Mouse (Mus musculus) midbrain, embryonic 13.5 days (tissue): ENCODE data around the gene Cdc42se2. TPM values are rescaled to one million over a fixed set of nuclear protein-coding genes. Genes with fewer than 3 reads are reported as not detected.
A peak's percentile ranks its signal among the peaks of the same experiment; 100 is the strongest.

ENCODE experiments used
- ATAC-seq: fragments of 200-750 bp; cut with Nextera tagmentation; 2 replicates; pipeline ENCODE4 v1.8.0; 2017; ENCODE audit warnings: mild to moderate bottlenecking, moderate TSS enrichment, moderate library complexity
- H3K27ac ChIP-seq: fragments of 300-500 bp; sonication (generic); 2 replicates; pipeline ENCODE4 v1.5.1; 2015; ENCODE audit warnings: inconsistent platforms, mild to moderate bottlenecking, moderate library complexity
- H3K27me3 ChIP-seq: fragments of 300-500 bp; sonication (generic); 2 replicates; pipeline ENCODE4 v1.6.1; 2015; ENCODE audit warnings: mild to moderate bottlenecking, inconsistent platforms
- H3K36me3 ChIP-seq: fragments of 300-500 bp; sonication (generic); 2 replicates; pipeline ENCODE4 v1.6.1; 2015; ENCODE audit warnings: mild to moderate bottlenecking, inconsistent platforms
- H3K4me1 ChIP-seq: fragments of 300-500 bp; sonication (generic); replicated peaks from 2 replicates; pipeline ENCODE4 v1.6.1; 2015; ENCODE audit warnings: inconsistent platforms
- H3K4me2 ChIP-seq: fragments of 300-500 bp; sonication (generic); replicated peaks from 2 replicates; pipeline ENCODE4 v1.6.1; 2015; ENCODE audit warnings: moderate library complexity, mild to moderate bottlenecking, inconsistent platforms
- H3K4me3 ChIP-seq: fragments of 300-500 bp; sonication (generic); replicated peaks from 2 replicates; pipeline ENCODE4 v1.5.1; 2015; ENCODE audit warnings: mild to moderate bottlenecking, inconsistent platforms
- H3K9ac ChIP-seq: fragments of 300-500 bp; sonication (generic); replicated peaks from 2 replicates; pipeline ENCODE4 v1.6.1; 2015; ENCODE audit warnings: mild to moderate bottlenecking, inconsistent platforms
- H3K9me3 ChIP-seq: fragments of 300-500 bp; sonication (generic); 2 replicates; pipeline ENCODE4 v1.6.1; 2016; ENCODE audit warnings: mild to moderate bottlenecking, inconsistent platforms
- WGBS: fragments of 180-500 bp; shearing (Covaris S2); methylation state at CpG from one replicate; pipeline ENCODE4 v1.1.7; 2015; 5-methylcytosine and 5-hydroxymethylcytosine counted together
- polyA plus RNA-seq: library from polyadenylated mRNA; unstranded; fragments of >200 nt; fragmentation: Nextera tagmentation; extraction: Ambion mirVana; gene quantifications from 2 replicates; pipeline ENCODE4 v1.2.1, GENCODE M21; 2015

Cdc42se2 gene
- polyA plus RNA-seq, 1 experiment from 2014 or later = 209 TPM

- Histone ChIP-seq H3K9ac (peak overlapping the region; percentile 94), H3K4me2 (peak overlapping the region; percentile 75), H3K27me3 (no peaks in the 10 kb centered on the region; the same call in 1 of the 2 replicates), H3K9me3 (no peaks in the 10 kb centered on the region), H3K4me1 (peaks cover 44% of the 10 kb centered on the region), H3K4me3 (peak overlapping the region; percentile 87), H3K27ac (peak overlapping the region; percentile 99), H3K36me3 (no peaks in the 10 kb centered on the region)
- ATAC-seq = peak; percentile 55
- under 1% methylated on average over 54 of the region's 54 CpGs for WGBS
Observed at GRCm38 (mm10) chr11:54786858-54787487, 502 bp downstream of the Cdc42se2 start.

GRCm38 (mm10) chr11:54785566-54785965 is 1.9 kb downstream of the Cdc42se2 start:
- H3K4me2 ChIP-seq = peak overlapping the region; percentile 75
- H3K36me3 ChIP-seq = no peaks in the 10 kb centered on the region
- no peaks in the 10 kb centered on the region; the same call in 1 of the 2 replicates for H3K27me3 ChIP-seq
- ATAC-seq = no peak
- H3K4me3 ChIP-seq = peak overlapping the region; percentile 87
- no peak overlapping the region for H3K27ac ChIP-seq
- peaks cover 44% of the 10 kb centered on the region for H3K4me1 ChIP-seq
- 85% methylated on average over 3 of the region's 3 CpGs for WGBS
- H3K9me3 ChIP-seq = no peaks in the 10 kb centered on the region
- H3K9ac ChIP-seq = no peak overlapping the region

- Histone ChIP-seq H3K9me3 (no peaks in the 10 kb centered on the region), H3K27ac (no peak overlapping the region), H3K4me1 (peaks cover 48% of the 10 kb centered on the region), H3K9ac (no peak overlapping the region), H3K4me3 (no peak overlapping the region), H3K36me3 (no peaks in the 10 kb centered on the region), H3K4me2 (peak overlapping the region; percentile 16), H3K27me3 (no peaks in the 10 kb centered on the region; the same call in 1 of the 2 replicates)
- 91% methylated on average over 3 of the region's 3 CpGs for WGBS
- no peak for ATAC-seq
Observed at GRCm38 (mm10) chr11:54784436-54784835, 3.0 kb downstream of the Cdc42se2 start.

GRCm38 (mm10) chr11:54782253-54782652 is 5.2 kb downstream of the Cdc42se2 start:
- Histone ChIP-seq H3K27ac (no peak overlapping the region), H3K9ac (no peak overlapping the region), H3K4me2 (no peak overlapping the region), H3K9me3 (no peaks in the 10 kb centered on the region), H3K36me3 (no peaks in the 10 kb centered on the region), H3K4me1 (peaks cover 57% of the 10 kb centered on the region), H3K4me3 (no peak overlapping the region), H3K27me3 (no peaks in the 10 kb centered on the region)
- 87% methylated on average over 6 of the region's 6 CpGs for WGBS
- ATAC-seq = no peak

GRCm38 (mm10) chr11:54779946-54780345 is 7.5 kb downstream of the Cdc42se2 start:
- peaks cover 51% of the 10 kb centered on the region for H3K4me1 ChIP-seq
- no peak overlapping the region for H3K4me2 ChIP-seq
- H3K4me3 ChIP-seq = no peak overlapping the region
- H3K27me3 ChIP-seq = no peaks in the 10 kb centered on the region
- no peak overlapping the region for H3K27ac ChIP-seq
- WGBS = 75% methylated on average over 1 of the region's 1 CpGs
- ATAC-seq = no peak
- H3K36me3 ChIP-seq = no peaks in the 10 kb centered on the region
- no peak overlapping the region for H3K9ac ChIP-seq
- no peaks in the 10 kb centered on the region for H3K9me3 ChIP-seq

- ATAC-seq = no peak
- Histone ChIP-seq H3K9ac (no peak overlapping the region), H3K9me3 (no peaks in the 10 kb centered on the region), H3K27me3 (no peaks in the 10 kb centered on the region), H3K36me3 (no peaks in the 10 kb centered on the region), H3K4me1 (peaks cover 38% of the 10 kb centered on the region), H3K4me2 (no peak overlapping the region), H3K27ac (no peak overlapping the region), H3K4me3 (no peak overlapping the region)
- 80% methylated on average over 1 of the region's 1 CpGs for WGBS
Observed at GRCm38 (mm10) chr11:54778131-54778844, 9.2 kb downstream of the Cdc42se2 start.

GRCm38 (mm10) chr11:54777387-54778130 is 9.9 kb downstream of the Cdc42se2 start:
- Histone ChIP-seq H3K4me1 (peaks cover 36% of the 10 kb centered on the region), H3K36me3 (no peaks in the 10 kb centered on the region), H3K9ac (no peak overlapping the region), H3K27me3 (no peaks in the 10 kb centered on the region), H3K9me3 (no peaks in the 10 kb centered on the region), H3K27ac (no peak overlapping the region), H3K4me3 (no peak overlapping the region), H3K4me2 (no peak overlapping the region)
- ATAC-seq = no peak
- 65% methylated on average over 6 of the region's 6 CpGs for WGBS

- Histone ChIP-seq H3K4me1 (peaks cover 34% of the 10 kb centered on the region), H3K4me3 (no peak overlapping the region), H3K36me3 (no peaks in the 10 kb centered on the region), H3K27me3 (no peaks in the 10 kb centered on the region), H3K9me3 (no peaks in the 10 kb centered on the region), H3K4me2 (no peak overlapping the region), H3K9ac (no peak overlapping the region), H3K27ac (no peak overlapping the region)
- WGBS = 85% methylated on average over 4 of the region's 4 CpGs
- no peak for ATAC-seq
Observed at GRCm38 (mm10) chr11:54776735-54777333, 10.6 kb downstream of the Cdc42se2 start.

- H3K9ac ChIP-seq = no peak overlapping the region
- no peak overlapping the region for H3K4me2 ChIP-seq
- ATAC-seq = no peak
- 96% methylated on average over 2 of the region's 2 CpGs for WGBS
- no peak overlapping the region for H3K4me3 ChIP-seq
- peaks cover 38% of the 10 kb centered on the region for H3K4me1 ChIP-seq
- no peaks in the 10 kb centered on the region for H3K36me3 ChIP-seq
- H3K9me3 ChIP-seq = no peaks in the 10 kb centered on the region
- no peak overlapping the region for H3K27ac ChIP-seq
- H3K27me3 ChIP-seq = no peaks in the 10 kb centered on the region
Observed at GRCm38 (mm10) chr11:54776367-54776701, 11.1 kb downstream of the Cdc42se2 start.

- no peak overlapping the region for H3K4me2 ChIP-seq
- no peak overlapping the region for H3K27ac ChIP-seq
- no peak overlapping the region for H3K9ac ChIP-seq
- no peaks in the 10 kb centered on the region for H3K27me3 ChIP-seq
- WGBS = 89% methylated on average over 4 of the region's 4 CpGs
- ATAC-seq = no peak
- H3K9me3 ChIP-seq = no peaks in the 10 kb centered on the region
- peaks cover 42% of the 10 kb centered on the region for H3K4me1 ChIP-seq
- H3K4me3 ChIP-seq = no peak overlapping the region
- no peaks in the 10 kb centered on the region for H3K36me3 ChIP-seq
Observed at GRCm38 (mm10) chr11:54775628-54776366, 11.7 kb downstream of the Cdc42se2 start.

GRCm38 (mm10) chr11:54774282-54775078 is 13.0 kb downstream of the Cdc42se2 start:
- Histone ChIP-seq H3K4me2 (no peak overlapping the region), H3K36me3 (no peaks in the 10 kb centered on the region), H3K4me1 (peaks cover 45% of the 10 kb centered on the region), H3K27me3 (no peaks in the 10 kb centered on the region), H3K4me3 (no peak overlapping the region), H3K9me3 (no peaks in the 10 kb centered on the region), H3K27ac (no peak overlapping the region), H3K9ac (no peak overlapping the region)
- 89% methylated on average over 7 of the region's 7 CpGs for WGBS
- ATAC-seq = no peak
